Mouse (Mus musculus): ENCODE results near the gene Herc6. TPM values are rescaled to one million over a fixed set of nuclear protein-coding genes. Genes with fewer than 3 reads are reported as not detected.

Gene Herc6
- 25.1 TPM for polyA plus RNA-seq (2014; fragmentation: Illumina TruSeq; extraction: RNeasy Lipid Tissue Mini Kit (QIAGEN cat#74804))

DNA sequence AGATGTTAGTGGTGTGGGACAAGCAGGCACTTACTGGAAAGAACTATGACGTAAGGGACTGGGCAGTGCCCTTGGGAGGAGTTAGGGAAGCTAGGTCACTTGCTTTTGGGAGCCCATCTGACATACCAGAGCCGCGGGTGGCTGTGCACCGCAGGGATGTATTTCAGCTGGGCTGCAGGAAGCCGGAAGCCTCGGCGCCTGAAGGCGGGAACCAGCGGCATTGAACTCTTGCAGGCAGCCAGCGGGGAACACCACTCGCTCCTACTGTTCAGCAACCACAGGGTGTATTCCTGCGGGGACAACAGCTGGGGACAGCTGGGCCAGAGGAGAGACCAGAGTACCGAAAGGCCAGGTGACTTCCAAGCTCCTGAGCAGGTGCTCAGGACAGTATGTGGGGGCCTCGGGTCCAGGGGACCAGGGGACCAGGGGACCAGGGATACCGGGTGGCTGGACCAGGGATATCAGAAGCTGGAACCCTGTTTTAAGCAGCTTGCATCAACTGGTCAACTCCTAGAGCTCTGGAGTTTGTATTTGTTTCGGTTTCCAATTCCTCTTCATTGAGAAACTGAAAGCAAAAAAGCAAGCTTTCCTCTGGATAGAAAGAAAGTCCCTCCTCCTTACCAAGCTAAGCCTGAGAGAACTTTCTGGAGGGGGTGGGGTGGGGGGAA is at the start of gene Herc6:
TSS of gene Herc6 (plus strand) at position 120 of the 668 bp plus-strand sequence.

DNA sequence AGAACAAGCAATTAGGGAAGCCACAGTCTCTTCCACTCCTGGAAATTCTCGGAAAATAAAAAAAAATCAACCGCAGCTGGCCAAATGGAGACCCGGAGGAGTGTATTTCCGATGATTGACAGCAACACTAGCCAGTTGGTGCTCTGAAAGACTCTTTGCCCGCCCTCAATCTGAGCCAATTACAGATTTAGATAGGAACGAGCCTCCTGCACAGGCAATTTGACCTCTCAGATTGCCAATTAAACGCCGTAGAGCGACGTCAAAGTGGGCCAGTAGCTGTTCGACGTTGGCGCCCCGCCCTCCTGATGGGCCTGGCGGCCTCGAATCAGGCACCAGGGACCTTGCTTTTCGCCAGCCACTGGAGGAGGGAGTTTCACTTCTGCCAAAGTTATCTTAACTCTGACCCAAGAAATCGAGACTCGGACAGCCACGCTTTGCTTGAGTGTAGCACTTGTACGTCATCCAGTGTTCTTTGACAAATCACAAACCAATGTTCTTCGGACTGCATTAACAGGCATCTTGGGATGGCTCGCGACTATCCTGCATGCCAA is 45.3 kb upstream of the Herc6 start, which contains the start of gene Ppm1k:
TSS of gene Ppm1k (minus strand) at position 83 of the 551 bp plus-strand sequence.

DNA sequence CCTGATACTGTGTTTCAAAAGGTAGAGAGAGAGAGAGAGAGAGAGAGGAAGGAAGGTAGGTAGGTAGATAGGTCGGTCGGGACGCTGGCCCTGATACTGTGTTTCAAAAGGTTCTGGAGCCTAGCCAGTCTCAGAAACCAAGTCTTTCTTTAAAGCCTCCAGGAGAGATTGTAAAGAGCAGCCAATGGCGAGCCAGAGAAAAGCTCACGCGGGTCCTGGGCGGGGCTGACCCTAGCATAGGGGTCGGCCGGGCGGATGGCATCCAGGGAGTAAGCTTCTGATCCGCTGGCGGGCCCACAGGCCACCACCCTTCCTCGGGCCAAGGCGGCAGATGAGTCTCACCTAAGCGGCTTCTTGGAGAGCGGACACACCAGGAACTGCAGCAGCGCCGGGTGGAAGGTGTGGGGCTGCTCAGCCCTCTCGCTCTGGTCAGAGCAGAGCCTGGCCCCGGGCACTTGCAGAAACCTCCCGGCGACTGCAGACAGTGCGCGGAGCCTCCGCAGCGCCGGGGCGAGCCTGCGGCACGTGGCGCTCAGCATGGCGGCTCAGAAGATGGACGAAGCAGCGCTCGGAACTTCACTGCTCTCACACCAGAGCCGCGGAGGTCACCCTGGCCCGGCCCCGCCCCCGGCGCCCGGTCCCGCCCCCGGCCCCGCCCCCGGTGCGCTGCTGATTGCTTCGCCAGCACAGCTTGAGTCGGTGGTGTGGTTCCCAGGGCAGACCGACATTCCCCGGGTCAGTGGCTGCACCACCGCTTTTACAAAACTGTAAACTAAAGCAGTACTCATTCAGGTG is 110.9 kb downstream of the Herc6 start, which contains the start of gene Pyurf:
TSS of gene Pyurf (minus strand) at position 612 of the 795 bp plus-strand sequence.

DNA sequence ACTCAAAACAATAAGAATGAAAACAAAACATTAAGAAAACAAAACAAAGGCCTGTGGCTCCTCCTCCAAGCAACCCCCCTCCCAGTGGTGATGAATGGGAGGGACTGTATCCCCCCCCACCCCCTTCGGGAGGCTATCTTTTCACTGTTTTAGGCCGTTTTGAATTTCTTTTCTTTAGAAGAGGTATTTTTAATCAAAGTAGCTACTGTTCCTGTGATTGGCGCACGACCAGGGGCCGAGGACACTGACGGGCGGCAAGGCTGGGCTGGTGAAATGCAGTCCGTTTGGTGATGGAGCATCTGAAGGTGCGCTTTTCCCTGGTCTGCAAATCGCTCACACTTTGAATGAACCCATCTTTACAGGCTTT is 121.6 kb downstream of the Herc6 start, which contains the start of gene Lancl2:
TSS of gene Lancl2 (plus strand) at position 165 of the 367 bp plus-strand sequence.

Other genes with a start within 250 kb of the Herc6 start
- not detected for gene Vmn1r17, start 217.3 kb upstream of the Herc6 start, polyA plus RNA-seq (2014; fragmentation: Illumina TruSeq; extraction: RNeasy Lipid Tissue Mini Kit (QIAGEN cat#74804))
- not detected for gene Vmn1r18, start 185.2 kb upstream of the Herc6 start, polyA plus RNA-seq (2014; fragmentation: Illumina TruSeq; extraction: RNeasy Lipid Tissue Mini Kit (QIAGEN cat#74804))
- not detected for gene Vmn1r19, start 177.2 kb upstream of the Herc6 start, polyA plus RNA-seq (2014; fragmentation: Illumina TruSeq; extraction: RNeasy Lipid Tissue Mini Kit (QIAGEN cat#74804))
- gene Vmn1r20, start 152.1 kb upstream of the Herc6 start, polyA plus RNA-seq (2014; fragmentation: Illumina TruSeq; extraction: RNeasy Lipid Tissue Mini Kit (QIAGEN cat#74804)): not detected
- gene Ppm1k, start 45.5 kb upstream of the Herc6 start, polyA plus RNA-seq (2014; fragmentation: Illumina TruSeq; extraction: RNeasy Lipid Tissue Mini Kit (QIAGEN cat#74804)): 68.2 TPM
- 20.3 TPM for gene Pyurf, start 111.1 kb downstream of the Herc6 start, polyA plus RNA-seq (2014; fragmentation: Illumina TruSeq; extraction: RNeasy Lipid Tissue Mini Kit (QIAGEN cat#74804))
- gene Lancl2, start 121.5 kb downstream of the Herc6 start, polyA plus RNA-seq (2014; fragmentation: Illumina TruSeq; extraction: RNeasy Lipid Tissue Mini Kit (QIAGEN cat#74804)): 46.1 TPM
- 52.7 TPM for gene Vopp1, start 244.2 kb downstream of the Herc6 start, polyA plus RNA-seq (2014; fragmentation: Illumina TruSeq; extraction: RNeasy Lipid Tissue Mini Kit (QIAGEN cat#74804))

Measured in ovary, adult 10 weeks (tissue).